Mouse (Mus musculus) brain, embryonic 14.5 days (tissue): ENCODE data around the gene Fam71e1.

ENCODE experiments used
- CTCF ChIP-seq: fragments of 200-500 bp; IDR thresholded peaks from 2 replicates; pipeline ENCODE4 v1.5.1; 2012; ENCODE audit warnings: inconsistent platforms, mild to moderate bottlenecking, moderate library complexity, borderline replicate concordance; ENCODE audit not compliant: insufficient read depth, insufficient read length; ENCODE audit errors: extremely low read depth
- POLR2A ChIP-seq: fragments of 200-500 bp; IDR thresholded peaks from 2 replicates; pipeline ENCODE4 v1.6.1; 2012; ENCODE audit warnings: mild to moderate bottlenecking, inconsistent platforms, borderline replicate concordance; ENCODE audit not compliant: poor library complexity, insufficient read depth, insufficient read length, severe bottlenecking; ENCODE audit errors: extremely low read depth

DNA sequence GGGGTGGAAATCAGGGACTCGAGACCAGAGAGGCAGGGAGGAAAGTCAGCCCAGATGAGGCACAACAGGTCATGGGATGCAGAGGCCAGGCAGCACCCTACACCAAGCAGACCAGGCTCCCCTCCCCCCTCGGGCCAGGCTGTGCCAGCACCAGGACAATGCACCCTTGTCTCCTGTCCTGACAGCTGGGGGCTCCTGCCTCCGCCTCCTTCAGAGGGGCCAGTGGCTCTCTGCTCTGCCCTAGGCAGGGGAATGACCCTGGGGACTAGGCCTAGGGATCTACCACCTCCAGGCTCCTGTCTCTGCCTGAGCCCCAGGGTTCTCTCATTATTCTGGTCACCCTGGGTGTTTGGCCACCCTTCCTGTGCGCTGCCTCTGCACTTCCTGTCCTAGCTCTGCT, 22.0 kb upstream of the Fam71e1 start:
- TF ChIP-seq CTCF: no peak
- TF ChIP-seq POLR2A: no peak
